8 mouse cellular contexts compared by ENCODE assay signal in the genomic region with DNA sequence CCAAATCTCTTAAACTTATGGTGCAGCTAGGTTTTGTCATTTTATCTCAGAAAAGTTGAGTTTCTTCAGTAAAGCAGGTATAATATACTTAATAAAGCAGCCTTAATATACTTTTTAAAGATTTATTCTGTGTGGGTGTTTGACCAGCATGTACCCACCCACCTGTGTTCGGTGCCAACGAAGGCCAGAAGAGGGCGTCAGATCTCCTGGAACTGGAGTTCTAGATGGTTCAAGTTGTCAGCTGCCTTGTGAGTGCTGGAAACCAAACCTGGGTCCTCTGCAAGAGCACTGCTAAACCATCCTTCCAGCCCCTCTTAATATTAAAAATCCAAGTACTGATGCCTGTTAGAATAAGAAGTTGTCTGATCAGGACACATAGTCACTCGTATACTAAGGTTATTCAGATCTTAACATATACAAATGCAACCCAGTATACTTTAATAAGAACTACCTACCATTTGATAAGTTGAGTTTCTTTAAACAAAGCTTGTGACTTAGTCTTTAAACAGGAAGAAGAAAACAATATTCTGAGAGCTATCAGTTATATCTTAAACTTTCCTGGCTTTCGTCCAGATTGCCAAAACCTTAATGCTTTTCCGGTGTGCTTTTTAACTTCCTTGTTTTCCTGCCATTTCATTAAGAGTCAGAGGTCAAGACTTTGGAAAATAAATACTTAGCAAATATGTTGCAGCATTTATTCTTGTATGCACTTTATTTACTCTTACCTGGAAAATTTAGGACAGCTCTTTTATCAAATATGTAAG. TPM values are rescaled to one million over a fixed set of nuclear protein-coding genes. Genes with fewer than 3 reads are reported as not detected.
DNase-seq lines count a peak whose midpoint lies in the region; ATAC-seq and TF ChIP-seq lines count a peak whose summit lies in the region.

No protein-coding gene starts in this region.

- DNase-seq in kidney, adult 11 months = peak; percentile 27
- no peak for DNase-seq in kidney, adult 18-20 months
- peak; percentile 55 for DNase-seq in adipocyte (ENCODE audit: low spot score)
- DNase-seq in heart, postnatal 0 days (ENCODE audit: low spot score) = peak; percentile 16
- peak; percentile 58 for DNase-seq in lung, postnatal 0 days (ENCODE audit: low spot score)
- DNase-seq in right cerebral cortex, postnatal 25 days = no peak
- DNase-seq in left cerebral cortex, adult 9 months (ENCODE audit: low spot score in 2 of 2) = no peak

- H3K27ac ChIP-seq in heart, postnatal 0 days (ENCODE audit: low read depth) = peak overlapping the region; percentile 100
- 0 out of 2 replicates have a peak overlapping the region, but pooled peaks have one; percentile 15 for H3K27ac ChIP-seq in lung, postnatal 0 days (ENCODE audit: low read length)

- peaks cover 10% of the 10 kb centered on the region for H3K9me3 ChIP-seq in heart, postnatal 0 days (replicated peaks; ENCODE audit: control insufficient read depth, low read length)
- peaks cover 7% of the 10 kb centered on the region; the same call in 1 of the 2 replicates for H3K9me3 ChIP-seq in lung, postnatal 0 days (ENCODE audit: low read length)

- H3K4me2 ChIP-seq in heart, postnatal 0 days (ENCODE audit: low read depth, low read length) = peak overlapping the region; percentile 59
- H3K4me2 ChIP-seq in lung, postnatal 0 days (replicated peaks; ENCODE audit: low read depth, low read length) = peak overlapping the region; percentile 60; the same call in 1 of the 2 replicates

- H3K36me3 ChIP-seq in heart, postnatal 0 days (replicated peaks; ENCODE audit: control insufficient read depth, insufficient read depth, low read length) = peaks cover 18% of the 10 kb centered on the region
- peaks cover 8% of the 10 kb centered on the region for H3K36me3 ChIP-seq in lung, postnatal 0 days (ENCODE audit: insufficient read depth, low read length)

- ATAC-seq in heart, postnatal 0 days (ENCODE audit: insufficient read depth, low read depth) = no peak
- ATAC-seq in lung, postnatal 0 days = no peak
- ATAC-seq in megakaryocyte progenitor cell, adult 5-6 weeks (replicated peaks; ENCODE audit: poor library complexity) = no peak

- no peaks in the 10 kb centered on the region for H3K27me3 ChIP-seq in heart, postnatal 0 days (ENCODE audit: control insufficient read depth, insufficient read depth, low read length)
- H3K27me3 ChIP-seq in lung, postnatal 0 days (replicated peaks; ENCODE audit: insufficient read depth, low read length) = no peaks in the 10 kb centered on the region

- WGBS in heart, postnatal 0 days = 81% methylated on average over 6 of the region's 6 CpGs
- 69% methylated on average over 6 of the region's 6 CpGs for WGBS in lung, postnatal 0 days

- TF ChIP-seq EP300 in heart, postnatal 0 days (IDR thresholded peaks at IDR 0.05; ENCODE audit: low read depth) = no peak
- peak; percentile 78 for TF ChIP-seq EP300 in lung, postnatal 0 days (IDR thresholded peaks at IDR 0.05)

- no peak overlapping the region for H3K9ac ChIP-seq in heart, postnatal 0 days (replicated peaks; ENCODE audit: low read depth, low read length)
- no peak overlapping the region for H3K9ac ChIP-seq in lung, postnatal 0 days (replicated peaks; ENCODE audit: low read depth)

- no peak for TF ChIP-seq CTCF in heart, postnatal 0 days (IDR thresholded peaks at IDR 0.05; ENCODE audit: low read depth)
- TF ChIP-seq CTCF in lung, postnatal 0 days (IDR thresholded peaks at IDR 0.05) = peak; percentile 19; the same call in 1 of the 2 replicates

- peaks cover 3% of the 10 kb centered on the region; the same call in 1 of the 2 replicates for H3K4me1 ChIP-seq in heart, postnatal 0 days (ENCODE audit: control insufficient read depth, insufficient read depth)
- no peaks in the 10 kb centered on the region for H3K4me1 ChIP-seq in lung, postnatal 0 days (ENCODE audit: insufficient read depth, low read depth, low read length)

- peak overlapping the region; percentile 87 for H3K4me3 ChIP-seq in heart, postnatal 0 days (ENCODE audit: low read depth, low read length)
- H3K4me3 ChIP-seq in lung, postnatal 0 days (ENCODE audit: low read depth, low read length) = peak overlapping the region; percentile 95

RNA-seq across cellular contexts. Expression of gene Klhl24, which starts 1.7 kb away (rescaled TPM):
- 142 and 201 TPM in 2 replicates for total RNA-seq in heart, postnatal 0 days (2014; rRNA removed; ENCODE audit: low replicate concordance)
- 58.5 and 67.7 TPM in 2 replicates for polyA plus RNA-seq in heart, postnatal 0 days (2015; fragmentation: Nextera tagmentation; extraction: Ambion mirVana)
- polyA plus RNA-seq in lung, postnatal 0 days (2015; fragmentation: Nextera tagmentation; extraction: Ambion mirVana) = 49.7 and 58.7 TPM in 2 replicates
- total RNA-seq in megakaryocyte progenitor cell, adult 5-6 weeks (2015) = 41.3 and 47.8 TPM in 2 replicates
- 53.6 and 69.8 TPM in 2 replicates for total RNA-seq in megakaryocyte progenitor cell, adult 5-6 weeks (2017)

RNA-seq across cellular contexts. Expression of gene Yeats2, which starts 41.8 kb away (rescaled TPM):
- total RNA-seq in heart, postnatal 0 days (2014; rRNA removed; ENCODE audit: low replicate concordance) = 27.8 and 51.9 TPM in 2 replicates
- polyA plus RNA-seq in heart, postnatal 0 days (2015; fragmentation: Nextera tagmentation; extraction: Ambion mirVana) = 5.3 and 5.8 TPM in 2 replicates
- 6.4 and 7.8 TPM in 2 replicates for polyA plus RNA-seq in lung, postnatal 0 days (2015; fragmentation: Nextera tagmentation; extraction: Ambion mirVana)
- 38.9 and 46.6 TPM in 2 replicates for total RNA-seq in megakaryocyte progenitor cell, adult 5-6 weeks (2015)
- total RNA-seq in megakaryocyte progenitor cell, adult 5-6 weeks (2017) = 31.9 and 32.6 TPM in 2 replicates

Comparison
In these comparisons a context has a peak if more than half of its experiments do, and no peak if none do; other contexts are left out.
1. DNase-seq: peak in kidney, adult 11 months (single experiment), adipocyte (single experiment), heart, postnatal 0 days (single experiment) and lung, postnatal 0 days (single experiment); none in kidney, adult 18-20 months (single experiment), right cerebral cortex, postnatal 25 days (single experiment) and left cerebral cortex, adult 9 months (0 of 2).